Mouse (Mus musculus): ENCODE data around the gene Bace1. TPM values are rescaled to one million over a fixed set of nuclear protein-coding genes. Genes with fewer than 3 reads are reported as not detected.
A peak's percentile ranks its signal among the peaks of the same experiment; 100 is the strongest.

Gene Bace1
- polyA plus RNA-seq, 1 experiment from 2014 or later = 22.9 TPM

DNA sequence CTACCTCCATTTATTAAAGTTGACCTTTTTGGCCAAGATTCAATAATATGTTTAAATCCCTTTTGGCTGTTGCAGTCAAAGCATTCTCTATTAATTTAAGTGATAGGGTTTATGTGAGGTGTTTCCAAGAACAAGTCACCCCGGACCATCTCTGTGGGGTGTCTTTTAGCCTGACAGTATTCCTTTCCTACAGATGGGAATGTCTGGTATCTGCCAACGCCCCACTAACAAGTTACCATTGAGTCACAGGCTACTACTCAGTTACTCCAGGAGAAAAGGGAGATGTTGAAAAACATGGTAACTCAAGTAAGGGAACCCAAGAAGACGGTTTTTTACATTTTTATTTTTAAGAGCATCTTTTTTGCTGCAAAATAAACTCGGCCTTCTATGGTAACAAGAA lies 66.8 kb downstream of the Bace1 start:
- H3K4me3 ChIP-seq (ENCODE audit: control insufficient read depth in 1 of 2, insufficient read depth in 1 of 2, low read depth in 1 of 2, low read length in 2 of 2) = peak overlapping the region in 1 of 2 experiments; percentile 85; a peak in 3 of 4 replicates
- no peak overlapping the region for H3K27ac ChIP-seq (replicated peaks in 1 of 2; ENCODE audit: control insufficient read depth in 1 of 2, insufficient read depth in 1 of 2, low read depth in 2 of 2, low read length in 2 of 2)
- no peak for ATAC-seq (ENCODE audit: insufficient number of reproducible peaks, insufficient read depth, low FRiP score, low read depth)
- peak overlapping the region; percentile 98 for H3K9ac ChIP-seq (ENCODE audit: low read length)
- no peaks in the 10 kb centered on the region for H3K27me3 ChIP-seq (ENCODE audit: control insufficient read depth, insufficient read depth, low read length)
- peaks cover 40% of the 10 kb centered on the region for H3K36me3 ChIP-seq (ENCODE audit: control insufficient read depth, insufficient read depth, low read length)
- H3K4me1 ChIP-seq (ENCODE audit: control insufficient read depth in 2 of 2, insufficient read depth in 2 of 2, low read length in 2 of 2) = peaks cover 0 to 20% of the 10 kb centered on the region in 2 experiments; a peak in 2 of 4 replicates
- no peaks in the 10 kb centered on the region for H3K9me3 ChIP-seq (ENCODE audit: control insufficient read depth, low read length)
- 52% methylated on average over 4 of the region's 4 CpGs for WGBS
- H3K4me2 ChIP-seq (ENCODE audit: low read length) = peak overlapping the region; percentile 64

- Histone ChIP-seq H3K27me3 (ENCODE audit: control insufficient read depth, insufficient read depth, low read length) (no peaks in the 10 kb centered on the region), H3K4me1 (ENCODE audit: control insufficient read depth in 2 of 2, insufficient read depth in 2 of 2, low read length in 2 of 2) (peaks cover 0 to 20% of the 10 kb centered on the region in 2 experiments; a peak in 2 of 4 replicates), H3K4me3 (ENCODE audit: control insufficient read depth in 1 of 2, insufficient read depth in 1 of 2, low read depth in 1 of 2, low read length in 2 of 2) (peak overlapping the region; percentile 85 to 90), H3K27ac (replicated peaks in 1 of 2; ENCODE audit: control insufficient read depth in 1 of 2, insufficient read depth in 1 of 2, low read depth in 2 of 2, low read length in 2 of 2) (peak overlapping the region; percentile 68 to 99; a peak in 3 of 4 replicates), H3K9ac (ENCODE audit: low read length) (peak overlapping the region; percentile 98), H3K4me2 (ENCODE audit: low read length) (peak overlapping the region; percentile 64), H3K9me3 (ENCODE audit: control insufficient read depth, low read length) (no peaks in the 10 kb centered on the region), H3K36me3 (ENCODE audit: control insufficient read depth, insufficient read depth, low read length) (peaks cover 46% of the 10 kb centered on the region)
- ATAC-seq (ENCODE audit: insufficient number of reproducible peaks, insufficient read depth, low FRiP score, low read depth) = no peak; the same call in 1 of the 2 replicates
- WGBS = under 1% methylated on average over 15 of the region's 27 CpGs
Observed at GRCm38 (mm10) chr9:45905811-45906237, 67.4 kb downstream of the Bace1 start.

- peaks cover 52% of the 10 kb centered on the region for H3K36me3 ChIP-seq (ENCODE audit: control insufficient read depth, insufficient read depth, low read length)
- H3K4me3 ChIP-seq (ENCODE audit: control insufficient read depth in 1 of 2, insufficient read depth in 1 of 2, low read depth in 1 of 2, low read length in 2 of 2) = peak within 1 kb of the TSS; percentile 85 to 90
Observed at GRCm38 (mm10) chr9:45906355-45907077, 68.1 kb downstream of the Bace1 start, which contains the start of the genes Pcsk7 and Rnf214. TSS of gene Pcsk7 (plus strand) at chr9:45906497. TSS of gene Rnf214 (minus strand) at chr9:45906911.

GRCm38 (mm10) chr9:45907078-45907428 lies 68.7 kb downstream of the Bace1 start:
- peak overlapping the region; percentile 4 to 99 for H3K27ac ChIP-seq (replicated peaks in 1 of 2; ENCODE audit: control insufficient read depth in 1 of 2, insufficient read depth in 1 of 2, low read depth in 2 of 2, low read length in 2 of 2)
- peaks cover 52% of the 10 kb centered on the region for H3K36me3 ChIP-seq (ENCODE audit: control insufficient read depth, insufficient read depth, low read length)
- H3K4me3 ChIP-seq (ENCODE audit: control insufficient read depth in 1 of 2, insufficient read depth in 1 of 2, low read depth in 1 of 2, low read length in 2 of 2) = peak overlapping the region; percentile 85 to 90
- no peaks in the 10 kb centered on the region for H3K9me3 ChIP-seq (ENCODE audit: control insufficient read depth, low read length)
- H3K4me1 ChIP-seq (ENCODE audit: control insufficient read depth in 2 of 2, insufficient read depth in 2 of 2, low read length in 2 of 2) = peaks cover 0 to 20% of the 10 kb centered on the region in 2 experiments; a peak in 2 of 4 replicates
- ATAC-seq (ENCODE audit: insufficient number of reproducible peaks, insufficient read depth, low FRiP score, low read depth) = peak; percentile 17; the same call in 1 of the 2 replicates
- H3K9ac ChIP-seq (ENCODE audit: low read length) = peak overlapping the region; percentile 98
- WGBS = 0% methylated on average over 19 of the region's 19 CpGs
- H3K27me3 ChIP-seq (ENCODE audit: control insufficient read depth, insufficient read depth, low read length) = no peaks in the 10 kb centered on the region
- H3K4me2 ChIP-seq (ENCODE audit: low read length) = peak overlapping the region; percentile 64

More at GRCm38 (mm10) chr9:45906355-45907077, 68.1 kb downstream of the Bace1 start, which contains the start of the genes Pcsk7 and Rnf214:
- Histone ChIP-seq H3K4me2 (ENCODE audit: low read length) (peak within 1 kb of the TSS; percentile 64), H3K4me1 (ENCODE audit: control insufficient read depth in 2 of 2, insufficient read depth in 2 of 2, low read length in 2 of 2) (peaks cover 0 to 20% of the 10 kb centered on the region in 2 experiments; a peak in 2 of 4 replicates), H3K27ac (replicated peaks in 1 of 2; ENCODE audit: control insufficient read depth in 1 of 2, insufficient read depth in 1 of 2, low read depth in 2 of 2, low read length in 2 of 2) (peak within 1 kb of the TSS; percentile 98 to 99), H3K9ac (ENCODE audit: low read length) (peak within 1 kb of the TSS; percentile 98), H3K9me3 (ENCODE audit: control insufficient read depth, low read length) (no peaks in the 10 kb centered on the region), H3K27me3 (ENCODE audit: control insufficient read depth, insufficient read depth, low read length) (no peaks in the 10 kb centered on the region)
- peak; percentile 91 for ATAC-seq (ENCODE audit: insufficient number of reproducible peaks, insufficient read depth, low FRiP score, low read depth)
- WGBS = under 1% methylated on average over 63 of the region's 80 CpGs

GRCm38 (mm10) chr9:45910995-45911394 lies 72.6 kb downstream of the Bace1 start:
- no peaks in the 10 kb centered on the region for H3K9me3 ChIP-seq (ENCODE audit: control insufficient read depth, low read length)
- no peak overlapping the region for H3K4me2 ChIP-seq (ENCODE audit: low read length)
- peaks cover 0 to 8% of the 10 kb centered on the region in 2 experiments; a peak in 2 of 4 replicates for H3K4me1 ChIP-seq (ENCODE audit: control insufficient read depth in 2 of 2, insufficient read depth in 2 of 2, low read length in 2 of 2)
- H3K27me3 ChIP-seq (ENCODE audit: control insufficient read depth, insufficient read depth, low read length) = no peaks in the 10 kb centered on the region
- H3K36me3 ChIP-seq (ENCODE audit: control insufficient read depth, insufficient read depth, low read length) = peaks cover 76% of the 10 kb centered on the region
- no peak overlapping the region for H3K4me3 ChIP-seq (ENCODE audit: control insufficient read depth in 1 of 2, insufficient read depth in 1 of 2, low read depth in 1 of 2, low read length in 2 of 2)
- 95% methylated on average over 3 of the region's 3 CpGs for WGBS
- no peak overlapping the region for H3K9ac ChIP-seq (ENCODE audit: low read length)
- no peak for ATAC-seq (ENCODE audit: insufficient number of reproducible peaks, insufficient read depth, low FRiP score, low read depth)
- H3K27ac ChIP-seq (replicated peaks in 1 of 2; ENCODE audit: control insufficient read depth in 1 of 2, insufficient read depth in 1 of 2, low read depth in 2 of 2, low read length in 2 of 2) = no peak overlapping the region

DNA sequence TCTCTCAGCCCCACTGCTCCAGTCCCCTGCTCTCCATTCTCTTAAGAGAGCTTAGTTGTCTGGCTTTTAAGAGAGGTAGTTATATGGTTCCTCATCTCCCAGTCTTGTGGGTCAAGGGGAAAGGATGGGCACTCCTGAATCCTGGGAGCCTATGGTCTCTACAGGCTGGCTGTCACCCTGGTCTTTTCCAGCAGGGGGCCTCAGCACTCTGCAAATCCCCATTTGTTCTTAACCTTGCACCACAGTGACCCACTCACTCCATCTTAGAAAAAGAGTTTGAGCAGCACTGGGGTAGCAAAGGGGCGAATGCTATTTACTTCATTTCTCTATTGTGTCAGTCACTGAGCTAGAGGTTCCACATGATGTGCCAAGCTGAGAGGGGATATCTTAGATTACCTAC lies 73.3 kb downstream of the Bace1 start:
- Histone ChIP-seq H3K36me3 (ENCODE audit: control insufficient read depth, insufficient read depth, low read length) (peaks cover 83% of the 10 kb centered on the region), H3K4me2 (ENCODE audit: low read length) (no peak overlapping the region), H3K9me3 (ENCODE audit: control insufficient read depth, low read length) (no peaks in the 10 kb centered on the region), H3K4me1 (ENCODE audit: control insufficient read depth in 2 of 2, insufficient read depth in 2 of 2, low read length in 2 of 2) (peaks cover 0 to 8% of the 10 kb centered on the region in 2 experiments; a peak in 2 of 4 replicates), H3K4me3 (ENCODE audit: control insufficient read depth in 1 of 2, insufficient read depth in 1 of 2, low read depth in 1 of 2, low read length in 2 of 2) (no peak overlapping the region), H3K27me3 (ENCODE audit: control insufficient read depth, insufficient read depth, low read length) (no peaks in the 10 kb centered on the region), H3K27ac (replicated peaks in 1 of 2; ENCODE audit: control insufficient read depth in 1 of 2, insufficient read depth in 1 of 2, low read depth in 2 of 2, low read length in 2 of 2) (no peak overlapping the region), H3K9ac (ENCODE audit: low read length) (no peak overlapping the region)
- no peak for ATAC-seq (ENCODE audit: insufficient number of reproducible peaks, insufficient read depth, low FRiP score, low read depth)
- 48% methylated on average over 1 of the region's 1 CpGs for WGBS

Measured in heart, embryonic 14.5 days (tissue).